Mouse (Mus musculus): ENCODE data around the gene Nav2. TPM values are rescaled to one million over a fixed set of nuclear protein-coding genes. Genes with fewer than 3 reads are reported as not detected.

Gene Nav2
- polyA plus RNA-seq, 1 experiment = 46.2 TPM

- Histone ChIP-seq H3K36me3 (ENCODE audit: control insufficient read depth, insufficient read depth, low read length) (no peaks in the 10 kb centered on the region), H3K27ac (ENCODE audit: control insufficient read depth, insufficient read depth, low read length) (no peak overlapping the region), H3K4me1 (replicated peaks; ENCODE audit: control insufficient read depth, insufficient read depth, low read length) (no peaks in the 10 kb centered on the region), H3K27me3 (ENCODE audit: control insufficient read depth, insufficient read depth, low read length) (no peaks in the 10 kb centered on the region), H3K4me3 (ENCODE audit: control insufficient read depth, insufficient read depth, low read length) (no peak overlapping the region)
- WGBS = 37% methylated on average over 10 of the region's 10 CpGs
- TF ChIP-seq POLR2A (IDR thresholded peaks at IDR 0.05; ENCODE audit: control insufficient read depth, extremely low read depth, insufficient read depth, low read length, poor library complexity) (no peak), CTCF (IDR thresholded peaks at IDR 0.05; ENCODE audit: borderline replicate concordance, control insufficient read depth, extremely low read depth, insufficient read depth, low read length, poor library complexity) (peak; percentile 71; the same call in 1 of the 2 replicates)
- DNase-seq = peak; percentile 70
Measured at GRCm38 (mm10) chr7:49132851-49133351, 224.4 kb downstream of the Nav2 start.

GRCm38 (mm10) chr7:49134396-49134795 is 225.9 kb downstream of the Nav2 start:
- Histone ChIP-seq H3K27me3 (ENCODE audit: control insufficient read depth, insufficient read depth, low read length) (no peaks in the 10 kb centered on the region), H3K4me3 (ENCODE audit: control insufficient read depth, insufficient read depth, low read length) (no peak overlapping the region), H3K27ac (ENCODE audit: control insufficient read depth, insufficient read depth, low read length) (no peak overlapping the region), H3K4me1 (replicated peaks; ENCODE audit: control insufficient read depth, insufficient read depth, low read length) (no peaks in the 10 kb centered on the region), H3K36me3 (ENCODE audit: control insufficient read depth, insufficient read depth, low read length) (no peaks in the 10 kb centered on the region)
- no peak for DNase-seq
- WGBS = 76% methylated on average over 5 of the region's 5 CpGs
- TF ChIP-seq POLR2A (IDR thresholded peaks at IDR 0.05; ENCODE audit: control insufficient read depth, extremely low read depth, insufficient read depth, low read length, poor library complexity) (no peak), CTCF (IDR thresholded peaks at IDR 0.05; ENCODE audit: borderline replicate concordance, control insufficient read depth, extremely low read depth, insufficient read depth, low read length, poor library complexity) (no peak)

GRCm38 (mm10) chr7:49139762-49140161 is 231.2 kb downstream of the Nav2 start:
- Histone ChIP-seq H3K36me3 (ENCODE audit: control insufficient read depth, insufficient read depth, low read length) (no peaks in the 10 kb centered on the region), H3K4me3 (ENCODE audit: control insufficient read depth, insufficient read depth, low read length) (no peak overlapping the region), H3K4me1 (replicated peaks; ENCODE audit: control insufficient read depth, insufficient read depth, low read length) (no peaks in the 10 kb centered on the region), H3K27me3 (ENCODE audit: control insufficient read depth, insufficient read depth, low read length) (no peaks in the 10 kb centered on the region), H3K27ac (ENCODE audit: control insufficient read depth, insufficient read depth, low read length) (no peak overlapping the region)
- DNase-seq = no peak
- WGBS = 51% methylated on average over 2 of the region's 2 CpGs
- no peak for TF ChIP-seq CTCF (IDR thresholded peaks at IDR 0.05; ENCODE audit: borderline replicate concordance, control insufficient read depth, extremely low read depth, insufficient read depth, low read length, poor library complexity)

- DNase-seq = no peak
- no peak overlapping the region for H3K27ac ChIP-seq (ENCODE audit: control insufficient read depth, insufficient read depth, low read length)
- no peak overlapping the region for H3K4me3 ChIP-seq (ENCODE audit: control insufficient read depth, insufficient read depth, low read length)
- TF ChIP-seq POLR2A (IDR thresholded peaks at IDR 0.05; ENCODE audit: control insufficient read depth, extremely low read depth, insufficient read depth, low read length, poor library complexity) (no peak), CTCF (IDR thresholded peaks at IDR 0.05; ENCODE audit: borderline replicate concordance, control insufficient read depth, extremely low read depth, insufficient read depth, low read length, poor library complexity) (no peak)
- WGBS = 96% methylated on average over 7 of the region's 7 CpGs
- H3K27me3 ChIP-seq (ENCODE audit: control insufficient read depth, insufficient read depth, low read length) = no peaks in the 10 kb centered on the region
- no peaks in the 10 kb centered on the region for H3K4me1 ChIP-seq (replicated peaks; ENCODE audit: control insufficient read depth, insufficient read depth, low read length)
- no peaks in the 10 kb centered on the region for H3K36me3 ChIP-seq (ENCODE audit: control insufficient read depth, insufficient read depth, low read length)
Measured at GRCm38 (mm10) chr7:49143966-49144365, 235.4 kb downstream of the Nav2 start.

- Histone ChIP-seq H3K27me3 (ENCODE audit: control insufficient read depth, insufficient read depth, low read length) (no peaks in the 10 kb centered on the region), H3K4me1 (replicated peaks; ENCODE audit: control insufficient read depth, insufficient read depth, low read length) (no peaks in the 10 kb centered on the region), H3K4me3 (ENCODE audit: control insufficient read depth, insufficient read depth, low read length) (no peak overlapping the region), H3K27ac (ENCODE audit: control insufficient read depth, insufficient read depth, low read length) (no peak overlapping the region), H3K36me3 (ENCODE audit: control insufficient read depth, insufficient read depth, low read length) (no peaks in the 10 kb centered on the region)
- no peak for DNase-seq
- WGBS = 45% methylated on average over 22 of the region's 22 CpGs
- TF ChIP-seq CTCF (IDR thresholded peaks at IDR 0.05; ENCODE audit: borderline replicate concordance, control insufficient read depth, extremely low read depth, insufficient read depth, low read length, poor library complexity) (no peak), POLR2A (IDR thresholded peaks at IDR 0.05; ENCODE audit: control insufficient read depth, extremely low read depth, insufficient read depth, low read length, poor library complexity) (no peak)
Measured at GRCm38 (mm10) chr7:49145749-49146670, 237.5 kb downstream of the Nav2 start.

- TF ChIP-seq POLR2A (IDR thresholded peaks at IDR 0.05; ENCODE audit: control insufficient read depth, extremely low read depth, insufficient read depth, low read length, poor library complexity) (no peak), CTCF (IDR thresholded peaks at IDR 0.05; ENCODE audit: borderline replicate concordance, control insufficient read depth, extremely low read depth, insufficient read depth, low read length, poor library complexity) (no peak)
- 55% methylated on average over 5 of the region's 5 CpGs for WGBS
- H3K27ac ChIP-seq (ENCODE audit: control insufficient read depth, insufficient read depth, low read length) = no peak overlapping the region
Measured at GRCm38 (mm10) chr7:49152297-49152696, 243.8 kb downstream of the Nav2 start.

More at GRCm38 (mm10) chr7:49152297-49152696, 243.8 kb downstream of the Nav2 start:
- DNase-seq = no peak
- H3K36me3 ChIP-seq (ENCODE audit: control insufficient read depth, insufficient read depth, low read length) = no peaks in the 10 kb centered on the region
- no peaks in the 10 kb centered on the region for H3K27me3 ChIP-seq (ENCODE audit: control insufficient read depth, insufficient read depth, low read length)
- H3K4me1 ChIP-seq (replicated peaks; ENCODE audit: control insufficient read depth, insufficient read depth, low read length) = no peaks in the 10 kb centered on the region
- no peak overlapping the region for H3K4me3 ChIP-seq (ENCODE audit: control insufficient read depth, insufficient read depth, low read length)
